Mouse (Mus musculus) stomach, postnatal 0 days (tissue): ENCODE data around the gene Capzb. TPM values are rescaled to one million over a fixed set of nuclear protein-coding genes. Genes with fewer than 3 reads are reported as not detected.

Experiments
- ATAC-seq: fragments of 200-750 bp; cut with Nextera tagmentation; 2 replicates; pipeline ENCODE4 v1.8.0; 2017; ENCODE audit not compliant: low FRiP score, low TSS enrichment
- DNase-seq: peaks from one replicate; pipeline ENCODE4 v3.0.0-alpha.2; 2016; ENCODE audit warnings: low spot score
- H3K27ac ChIP-seq: fragments of 300-500 bp; sonication (generic); replicated peaks from 2 replicates; pipeline ENCODE4 v1.5.1; 2014; ENCODE audit warnings: mild to moderate bottlenecking, control low read depth
- H3K27me3 ChIP-seq: fragments of 300-500 bp; sonication (generic); 2 replicates; pipeline ENCODE4 v1.6.1; 2014; ENCODE audit warnings: low read length; ENCODE audit not compliant: control insufficient read depth, insufficient read depth
- H3K36me3 ChIP-seq: fragments of 300-500 bp; sonication (generic); 2 replicates; pipeline ENCODE4 v1.6.1; 2014; ENCODE audit warnings: low read length, mixed read lengths; ENCODE audit not compliant: control insufficient read depth, insufficient read depth
- H3K4me1 ChIP-seq: fragments of 300-500 bp; sonication (generic); replicated peaks from 2 replicates; pipeline ENCODE4 v1.6.1; 2014; ENCODE audit warnings: antibody characterized with exemption; ENCODE audit not compliant: control insufficient read depth, insufficient read depth
- H3K4me2 ChIP-seq: fragments of 300-500 bp; sonication (generic); replicated peaks from 2 replicates; pipeline ENCODE4 v1.6.1; 2014; ENCODE audit warnings: low read depth, mild to moderate bottlenecking, control low read depth, moderate library complexity
- H3K4me3 ChIP-seq: fragments of 300-500 bp; sonication (generic); 2 replicates; pipeline ENCODE4 v1.5.1; 2014; ENCODE audit warnings: low read depth, low read length, control low read depth
- H3K9ac ChIP-seq: fragments of 300-500 bp; sonication (generic); 2 replicates; pipeline ENCODE4 v1.6.1; 2014; ENCODE audit warnings: mild to moderate bottlenecking, low read length, control low read depth, mixed read lengths
- H3K9me3 ChIP-seq: fragments of 300-500 bp; sonication (generic); 2 replicates; pipeline ENCODE4 v1.6.1; 2016; ENCODE audit warnings: low read length; ENCODE audit not compliant: control insufficient read depth
- CTCF ChIP-seq: IDR thresholded peaks from 2 replicates; pipeline ENCODE4 v1.5.1; 2016; ENCODE audit warnings: antibody characterized with exemption, low read depth, mild to moderate bottlenecking, moderate library complexity
- EP300 ChIP-seq: optimal IDR thresholded peaks from 2 replicates; pipeline ENCODE3; 2016; ENCODE audit warnings: antibody characterized with exemption
- WGBS: fragments of 180-500 bp; shearing (Covaris S2); extraction: QIAGEN DNeasy Blood & Tissue Kit; methylation state at CpG from one replicate; pipeline ENCODE4 v1.1.7; 2014; 5-methylcytosine and 5-hydroxymethylcytosine counted together
- polyA plus RNA-seq: library from polyadenylated mRNA; unstranded; fragments of >200 nt; fragmentation: Nextera tagmentation; extraction: Ambion mirVana; gene quantifications from 2 replicates; pipeline ENCODE4 v1.2.1, GENCODE M21; 2015

Gene Capzb
- polyA plus RNA-seq, 1 experiment from 2014 or later, result 341 TPM

GRCm38 (mm10) chr4:139311707-139312106, 119.0 kb downstream of the Capzb start:
- DNase-seq, result peak; percentile 63
- TF ChIP-seq CTCF (no peak), EP300 (no peak)

GRCm38 (mm10) chr4:139312632-139313031, 119.9 kb downstream of the Capzb start:
- WGBS, result 55% methylated on average over 4 of the region's 4 CpGs
- DNase-seq, result peak; percentile 57

More at GRCm38 (mm10) chr4:139311707-139312106, 119.0 kb downstream of the Capzb start:
- Histone ChIP-seq H3K9ac (peak overlapping the region; percentile 82), H3K27ac (peak overlapping the region; percentile 45; the same call in 1 of the 2 replicates), H3K4me1 (peaks cover 5% of the 10 kb centered on the region; the same call in 1 of the 2 replicates), H3K4me2 (peak overlapping the region; percentile 99), H3K27me3 (no peaks in the 10 kb centered on the region), H3K36me3 (peaks cover 9% of the 10 kb centered on the region; the same call in 1 of the 2 replicates), H3K4me3 (peak overlapping the region; percentile 85), H3K9me3 (no peaks in the 10 kb centered on the region)
- WGBS, result 16% methylated on average over 14 of the region's 14 CpGs
- ATAC-seq, result peak; percentile 18; the same call in 1 of the 2 replicates

GRCm38 (mm10) chr4:139318449-139318848, 125.8 kb downstream of the Capzb start:
- ATAC-seq (no peak), DNase-seq (no peak)
- Histone ChIP-seq H3K36me3 (peaks cover 19% of the 10 kb centered on the region; the same call in 1 of the 2 replicates), H3K27ac (no peak overlapping the region), H3K4me1 (no peaks in the 10 kb centered on the region), H3K4me2 (no peak overlapping the region), H3K9me3 (no peaks in the 10 kb centered on the region), H3K9ac (no peak overlapping the region), H3K4me3 (no peak overlapping the region), H3K27me3 (no peaks in the 10 kb centered on the region)
- 90% methylated on average over 11 of the region's 11 CpGs for WGBS
- no peak for TF ChIP-seq CTCF
- no peak for TF ChIP-seq EP300

More at GRCm38 (mm10) chr4:139312632-139313031, 119.9 kb downstream of the Capzb start:
- ATAC-seq, result no peak
- H3K9ac ChIP-seq, result no peak overlapping the region
- no peak overlapping the region for H3K4me2 ChIP-seq
- peaks cover 5% of the 10 kb centered on the region; the same call in 1 of the 2 replicates for H3K4me1 ChIP-seq
- TF ChIP-seq EP300, result no peak
- TF ChIP-seq CTCF, result peak; percentile 73
- H3K9me3 ChIP-seq, result no peaks in the 10 kb centered on the region
- H3K27me3 ChIP-seq, result no peaks in the 10 kb centered on the region
- H3K4me3 ChIP-seq, result no peak overlapping the region
- no peak overlapping the region for H3K27ac ChIP-seq
- peaks cover 9% of the 10 kb centered on the region; the same call in 1 of the 2 replicates for H3K36me3 ChIP-seq

GRCm38 (mm10) chr4:139319740-139320139, 127.0 kb downstream of the Capzb start:
- H3K9me3 ChIP-seq, result no peaks in the 10 kb centered on the region
- H3K4me2 ChIP-seq, result no peak overlapping the region
- H3K4me1 ChIP-seq, result no peaks in the 10 kb centered on the region
- ATAC-seq, result no peak
- H3K9ac ChIP-seq, result no peak overlapping the region
- H3K36me3 ChIP-seq, result peaks cover 15% of the 10 kb centered on the region; the same call in 1 of the 2 replicates
- H3K4me3 ChIP-seq, result no peak overlapping the region
- H3K27ac ChIP-seq, result no peak overlapping the region
- no peaks in the 10 kb centered on the region for H3K27me3 ChIP-seq
- no peak for DNase-seq
- TF ChIP-seq CTCF (no peak), EP300 (no peak)
- 91% methylated on average over 4 of the region's 4 CpGs for WGBS

- TF ChIP-seq CTCF (peak; percentile 82), EP300 (no peak)
- no peaks in the 10 kb centered on the region for H3K9me3 ChIP-seq
- peak; percentile 91 for DNase-seq
- no peak overlapping the region for H3K27ac ChIP-seq
- ATAC-seq, result peak; percentile 87
- peak overlapping the region; percentile 10; the same call in 1 of the 2 replicates for H3K4me3 ChIP-seq
- 10% methylated on average over 10 of the region's 10 CpGs for WGBS
- H3K27me3 ChIP-seq, result no peaks in the 10 kb centered on the region
- no peaks in the 10 kb centered on the region for H3K4me1 ChIP-seq
- no peaks in the 10 kb centered on the region for H3K36me3 ChIP-seq
- peak overlapping the region; percentile 47 for H3K4me2 ChIP-seq
- H3K9ac ChIP-seq, result no peak overlapping the region
These were observed 137.9 kb downstream of the Capzb start for GRCm38 (mm10) chr4:139330605-139331004.

GRCm38 (mm10) chr4:139334631-139335295, 142.1 kb downstream of the Capzb start:
- no peak overlapping the region for H3K4me2 ChIP-seq
- 44% methylated on average over 6 of the region's 9 CpGs for WGBS
- H3K9me3 ChIP-seq, result no peaks in the 10 kb centered on the region
- no peak overlapping the region for H3K4me3 ChIP-seq
- peaks cover 2% of the 10 kb centered on the region; the same call in 1 of the 2 replicates for H3K4me1 ChIP-seq
- DNase-seq (no peak), ATAC-seq (no peak)
- H3K36me3 ChIP-seq, result no peaks in the 10 kb centered on the region
- no peak for TF ChIP-seq CTCF
- TF ChIP-seq EP300, result no peak
- no peak overlapping the region for H3K9ac ChIP-seq
- no peak overlapping the region for H3K27ac ChIP-seq
- no peaks in the 10 kb centered on the region for H3K27me3 ChIP-seq
